Mouse (Mus musculus) cerebellum, postnatal 36 days (tissue): ENCODE data around the gene Vps33b.
"Not testable (repeated sequence)": the region's sequence is repeated elsewhere in the genome, so short reads cannot be mapped to it uniquely, and the experiment has no call there.

Experiments
- DNase-seq, 2 experiments: peaks; one replicate each; pipeline ENCODE4 v3.0.0; 2021 to 2022; ENCODE audit warnings: mixed read lengths in 2 of 2

Vps33b gene

GRCm38 (mm10) chr7:80319846-80320496 is 50.5 kb downstream of the Vps33b start:
- DNase-seq, result no peak

- no peak for DNase-seq
These were observed 53.9 kb downstream of the Vps33b start for GRCm38 (mm10) chr7:80323336-80323735.

GRCm38 (mm10) chr7:80324043-80324815 is 54.8 kb downstream of the Vps33b start, which contains the start of gene Rccd1:
Gene Rccd1 (minus strand): TSS chr7:80324454.
- peak; percentile 97 to 98 for DNase-seq

- DNase-seq, result not testable (repeated sequence)
These were observed 55.3 kb downstream of the Vps33b start for GRCm38 (mm10) chr7:80324816-80325119.

GRCm38 (mm10) chr7:80325292-80325868 is 55.9 kb downstream of the Vps33b start:
- no peak for DNase-seq

GRCm38 (mm10) chr7:80326076-80326475 is 56.6 kb downstream of the Vps33b start:
- no peak for DNase-seq

- DNase-seq, result peak in 1 of 2 experiments; percentile 57
These were observed 60.8 kb downstream of the Vps33b start for GRCm38 (mm10) chr7:80330278-80330677.

GRCm38 (mm10) chr7:80331433-80331832 is 62.0 kb downstream of the Vps33b start:
- no peak for DNase-seq

- DNase-seq, result no peak
These were observed 65.4 kb downstream of the Vps33b start for GRCm38 (mm10) chr7:80334848-80335247.

- DNase-seq, result no peak
These were observed 67.5 kb downstream of the Vps33b start for GRCm38 (mm10) chr7:80336932-80337331.

GRCm38 (mm10) chr7:80339371-80339770 is 69.9 kb downstream of the Vps33b start:
- DNase-seq, result peak; percentile 49 to 52

- peak; percentile 99 for DNase-seq
These were observed 70.6 kb downstream of the Vps33b start for GRCm38 (mm10) chr7:80339793-80340628.

- peak; percentile 69 to 72 for DNase-seq
These were observed 71.3 kb downstream of the Vps33b start, which contains the start of gene Unc45a for GRCm38 (mm10) chr7:80340793-80341192. Gene Unc45a (minus strand): TSS chr7:80341005.
